Mouse (Mus musculus) liver, embryonic 14.5 days (tissue): ENCODE measurements around the gene Txndc9.

Experiments
- CTCF ChIP-seq: IDR thresholded peaks from 2 replicates; pipeline ENCODE4 v1.5.1; 2016; ENCODE audit warnings: antibody characterized with exemption, low read depth, control low read depth
- EP300 ChIP-seq: IDR thresholded peaks from 2 replicates; pipeline ENCODE4 v1.6.1; 2016; ENCODE audit warnings: antibody characterized with exemption, low read depth

GRCm38 (mm10) chr1:38000844-38001243, 3.2 kb upstream of the Txndc9 start:
- no peak for TF ChIP-seq CTCF
- TF ChIP-seq EP300, result no peak
